Mouse (Mus musculus): ENCODE measurements around the gene Rgs4. TPM values are rescaled to one million over a fixed set of nuclear protein-coding genes. Genes with fewer than 3 reads are reported as not detected.

Rgs4 gene
- polyA plus RNA-seq, 1 experiment, result 2.5 TPM

DNA sequence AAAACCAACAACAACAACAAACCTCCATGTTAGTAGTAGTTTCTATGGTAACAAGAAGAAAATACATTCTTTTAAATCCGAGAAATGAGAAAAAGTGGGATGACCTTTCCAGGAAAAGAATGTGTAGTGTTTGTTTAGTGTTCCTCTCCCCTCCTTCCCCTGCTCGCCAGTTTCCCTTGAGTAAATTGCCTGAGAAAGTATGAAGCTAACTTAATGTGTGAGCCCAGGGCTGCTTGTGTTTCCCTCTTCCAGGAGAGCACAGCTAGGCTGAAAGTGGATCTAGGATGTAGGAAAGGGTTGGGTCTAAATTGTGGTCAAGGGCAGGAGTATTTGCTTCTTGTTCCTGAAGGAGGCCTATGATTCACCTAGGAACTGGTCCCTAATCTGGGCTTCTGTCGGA is 53.9 kb downstream of the Rgs4 start:
- WGBS, result 35% methylated on average over 3 of the region's 3 CpGs
- DNase-seq (ENCODE audit: low read depth, low spot score), result no peak

DNA sequence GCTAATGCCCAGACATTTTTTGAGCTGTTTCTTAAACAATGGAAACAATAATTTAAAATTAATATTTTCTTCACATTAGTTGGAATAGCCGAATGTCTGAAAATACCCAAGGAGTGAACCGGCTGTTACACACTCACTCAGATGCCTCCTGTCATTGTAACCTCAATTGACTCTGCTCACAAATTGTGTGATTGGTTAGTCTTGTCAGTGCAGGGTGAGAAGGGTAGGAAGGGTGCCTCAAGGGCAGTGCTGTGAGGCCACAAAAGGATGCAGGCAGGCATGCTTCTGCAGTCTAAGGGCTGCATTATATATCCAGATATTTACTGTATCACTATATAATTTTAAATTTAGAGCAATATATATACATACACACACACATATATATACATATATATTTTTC is 54.4 kb downstream of the Rgs4 start:
- WGBS, result 74% methylated on average over 2 of the region's 2 CpGs
- DNase-seq (ENCODE audit: low read depth, low spot score), result no peak

Other genes starting within 250 kb of the Rgs4 start
- 3.5 and 3.8 TPM in 2 replicates for gene Nuf2, start 216.2 kb downstream of the Rgs4 start, polyA plus RNA-seq (2012; rRNA removed)
- gene Rgs5, start 92.1 kb downstream of the Rgs4 start, polyA plus RNA-seq (2012; rRNA removed), result 42.4 and 48.6 TPM in 2 replicates
- gene Ccdc190, start 181.0 kb upstream of the Rgs4 start, polyA plus RNA-seq (2012; rRNA removed), result 0.95 and 1.7 TPM in 2 replicates
- 8.5 and 11.6 TPM in 2 replicates for gene Hsd17b7, start 221.6 kb upstream of the Rgs4 start, polyA plus RNA-seq (2012; rRNA removed)